Mouse (Mus musculus) cerebellum, postnatal 36 days (tissue): ENCODE data around the gene Tbx22.

Source experiments
- DNase-seq, 2 experiments: peaks; one replicate each; pipeline ENCODE4 v3.0.0; 2021 to 2022; ENCODE audit warnings: mixed read lengths in 2 of 2

Gene Tbx22

DNA sequence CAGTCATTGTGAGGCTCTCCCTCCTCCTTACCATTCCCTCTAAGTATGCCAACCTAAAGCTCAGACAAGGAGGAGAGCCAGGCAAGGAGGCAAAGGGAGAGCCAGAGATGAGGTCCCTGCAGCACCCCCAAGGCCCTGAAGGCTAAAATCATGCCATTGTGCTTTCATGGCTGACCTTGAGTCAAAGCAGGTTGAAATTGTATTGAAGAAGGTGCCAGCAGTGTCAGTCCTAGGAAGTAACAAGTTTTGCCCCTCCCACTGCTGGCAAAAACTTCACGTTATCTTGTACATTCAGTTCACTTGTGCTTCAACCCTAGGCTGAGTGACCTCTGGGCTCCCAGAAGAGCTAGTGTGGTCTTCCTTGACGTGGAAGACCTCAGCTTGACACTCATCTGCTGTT is at the start of gene Tbx22:
Tbx22 (plus strand) TSS at position 301 of the 400 bp plus-strand sequence.
- DNase-seq = no peak

DNA sequence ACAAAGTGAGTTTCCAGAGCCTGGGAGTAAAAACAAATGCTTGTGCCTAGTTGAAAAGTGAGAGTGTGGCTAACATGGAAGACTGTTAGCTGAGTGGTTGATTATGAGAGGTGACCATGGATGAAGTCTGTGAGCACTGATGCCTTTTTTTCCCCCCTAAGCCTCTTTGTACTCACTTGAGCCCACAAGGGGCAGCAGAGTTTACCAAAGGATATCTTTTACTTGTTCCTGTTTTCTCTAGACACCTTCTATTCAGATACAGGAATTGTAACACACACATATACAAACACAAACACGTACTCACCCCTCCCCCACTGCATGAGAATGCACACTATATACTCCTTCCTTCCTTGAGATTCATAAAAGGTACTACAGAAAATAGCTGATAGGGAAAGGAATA is 913 bp downstream of the Tbx22 start:
- no peak for DNase-seq

DNA sequence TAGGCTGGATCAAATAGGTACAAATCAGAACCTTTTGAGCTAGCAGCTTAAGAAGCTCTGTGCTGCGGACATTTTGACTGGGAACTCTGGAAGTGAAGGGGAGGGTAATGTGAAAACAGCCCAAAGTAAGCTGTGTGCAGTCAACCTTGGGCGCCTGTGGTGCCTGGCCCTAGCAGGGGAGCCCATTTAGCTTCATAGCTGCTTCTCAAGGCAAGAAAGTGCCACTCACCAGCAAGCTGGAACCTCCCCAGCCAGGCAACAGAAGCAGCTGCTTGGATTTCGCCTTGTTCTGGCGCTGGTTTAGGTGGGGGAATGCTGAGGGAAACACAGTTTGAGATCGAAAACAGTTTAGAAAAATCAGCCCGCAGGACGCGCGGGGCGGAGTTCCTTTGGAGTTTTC is 11.4 kb downstream of the Tbx22 start:
- no peak for DNase-seq

DNA sequence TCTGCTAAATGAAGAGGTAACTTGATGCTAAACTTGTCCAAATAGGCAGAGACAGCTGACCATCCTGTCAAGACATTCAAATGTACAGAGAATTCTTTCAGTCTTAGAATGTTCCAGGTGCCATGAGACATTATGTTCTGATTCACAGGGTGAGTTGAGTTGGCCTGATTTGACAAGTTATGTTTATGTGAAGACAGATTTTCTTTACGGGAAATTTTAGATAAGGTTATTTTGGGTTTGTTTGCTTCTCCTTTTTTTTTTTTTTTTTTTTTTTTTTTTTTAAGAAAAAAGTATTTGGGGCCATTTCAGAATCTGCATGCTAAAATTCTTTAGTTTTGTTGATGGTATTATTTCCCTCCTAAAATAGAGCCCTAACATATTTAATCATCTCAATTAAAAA is 40.8 kb downstream of the Tbx22 start:
- DNase-seq = no peak

DNA sequence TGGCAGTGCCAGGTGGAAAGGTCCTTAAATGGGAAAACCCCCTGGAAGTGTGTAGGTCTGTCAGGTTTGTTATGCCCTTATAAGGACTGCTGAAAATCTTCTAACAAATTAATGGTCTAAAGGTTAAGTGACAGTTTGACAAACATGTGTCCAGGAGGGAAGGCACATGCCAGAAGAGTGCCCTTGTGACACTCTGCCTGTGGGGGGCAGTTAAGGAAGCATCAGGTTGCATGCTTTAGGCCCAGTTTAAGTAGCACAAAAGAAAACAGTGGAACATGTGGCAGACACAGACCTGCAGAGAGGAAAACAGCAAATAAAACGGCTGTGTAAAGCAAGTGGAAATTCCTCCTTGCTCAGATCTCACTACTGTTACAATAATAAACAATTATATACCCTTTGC is 55.8 kb downstream of the Tbx22 start:
- DNase-seq = no peak
